Mouse (Mus musculus): ENCODE data around the gene Tbx10. TPM values are rescaled to one million over a fixed set of nuclear protein-coding genes. Genes with fewer than 3 reads are reported as not detected.

The Tbx10 gene
- not detected for polyA plus RNA-seq (2014; fragmentation: Illumina TruSeq; extraction: RNeasy Lipid Tissue Mini Kit (QIAGEN cat#74804); ENCODE audit: insufficient read depth, low read depth, low replicate concordance)

DNA sequence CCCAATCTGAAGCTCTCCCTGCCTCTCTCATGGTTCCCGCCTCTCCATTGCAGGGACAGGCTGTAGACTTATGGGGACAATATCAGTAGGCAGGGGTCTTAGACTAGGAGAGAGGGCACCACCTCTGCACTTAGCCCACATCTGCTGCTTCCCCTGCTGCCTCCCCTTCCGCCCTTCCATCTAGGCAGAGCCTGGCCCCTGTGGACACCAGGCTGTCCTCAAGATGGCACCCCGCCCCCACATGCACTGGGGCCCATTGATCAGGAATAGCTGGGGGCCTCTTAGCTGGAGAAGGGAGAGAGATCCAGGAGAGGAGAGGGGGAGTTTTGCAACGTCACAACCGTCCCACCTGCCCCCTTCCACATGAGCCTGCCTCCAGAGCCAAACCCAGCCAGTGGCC lies at the start of gene Tbx10:
Tbx10 (plus strand) TSS at position 337 of the 400 bp plus-strand sequence.

DNA sequence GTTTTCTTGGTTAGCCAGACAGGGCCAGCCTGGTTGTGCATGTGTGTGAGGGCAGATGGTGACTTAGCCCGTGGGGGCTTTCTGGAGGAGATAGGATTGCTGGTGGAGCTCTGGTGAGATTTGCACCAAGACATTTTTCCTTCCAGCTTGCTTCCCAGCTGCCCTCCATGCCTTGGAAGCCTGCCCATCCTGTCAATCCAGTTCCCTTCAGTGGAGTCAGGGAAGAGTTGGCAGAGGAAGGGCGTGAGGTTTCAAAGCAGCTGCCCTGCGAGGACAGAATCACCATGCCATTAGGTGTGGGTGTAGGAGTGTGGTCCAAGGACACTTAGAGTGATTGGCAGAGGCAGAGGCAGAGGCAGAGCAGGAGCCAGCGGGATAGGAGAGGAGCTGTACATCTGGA lies 34.1 kb upstream of the Tbx10 start, which contains the start of gene Aldh3b3:
Aldh3b3 (plus strand) TSS at position 176 of the 400 bp plus-strand sequence.

DNA sequence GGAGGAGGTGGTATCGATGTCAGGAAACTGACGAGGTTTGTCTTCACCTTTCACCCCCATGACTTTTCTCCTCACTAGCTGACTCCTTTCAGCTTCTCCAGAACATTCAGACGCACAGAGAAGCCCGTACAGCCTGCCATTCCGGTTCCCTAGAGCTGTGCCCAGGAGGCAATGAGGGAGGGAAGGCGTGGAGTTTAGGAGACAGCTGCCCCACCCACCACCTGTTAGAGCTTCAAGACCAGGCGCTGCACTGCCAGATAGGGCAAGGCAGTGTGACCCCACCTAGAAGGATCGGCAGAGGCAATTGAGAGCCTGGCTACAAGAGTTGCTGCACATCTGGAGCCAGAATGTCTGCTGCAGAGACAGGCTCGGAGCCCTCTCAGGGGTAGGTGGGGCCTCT lies 20.3 kb upstream of the Tbx10 start, which contains the start of gene Aldh3b2:
Aldh3b2 (plus strand) TSS at position 100 of the 400 bp plus-strand sequence.

DNA sequence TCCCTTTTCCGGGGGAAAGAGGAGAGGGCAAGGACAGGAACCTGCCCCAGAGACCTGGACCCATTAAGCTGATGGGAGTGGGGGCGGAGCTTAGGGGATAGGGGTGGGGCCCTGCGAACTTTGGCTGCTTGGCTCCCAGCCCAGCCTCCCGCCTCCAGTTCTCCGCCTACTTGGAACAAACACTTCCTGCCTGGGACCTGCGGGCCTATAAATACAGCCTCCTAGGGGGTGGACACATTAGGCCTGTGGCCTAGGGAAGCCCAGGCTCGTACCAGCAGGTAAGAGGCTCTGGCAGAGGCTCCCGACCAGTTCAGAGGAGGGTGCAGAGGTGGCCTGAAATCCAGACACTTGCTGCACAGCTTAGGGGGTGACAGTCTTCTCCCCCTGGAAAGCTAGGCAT lies 6.2 kb upstream of the Tbx10 start, which contains the start of gene Acy3:
Acy3 (plus strand) TSS at position 237 of the 400 bp plus-strand sequence.

DNA sequence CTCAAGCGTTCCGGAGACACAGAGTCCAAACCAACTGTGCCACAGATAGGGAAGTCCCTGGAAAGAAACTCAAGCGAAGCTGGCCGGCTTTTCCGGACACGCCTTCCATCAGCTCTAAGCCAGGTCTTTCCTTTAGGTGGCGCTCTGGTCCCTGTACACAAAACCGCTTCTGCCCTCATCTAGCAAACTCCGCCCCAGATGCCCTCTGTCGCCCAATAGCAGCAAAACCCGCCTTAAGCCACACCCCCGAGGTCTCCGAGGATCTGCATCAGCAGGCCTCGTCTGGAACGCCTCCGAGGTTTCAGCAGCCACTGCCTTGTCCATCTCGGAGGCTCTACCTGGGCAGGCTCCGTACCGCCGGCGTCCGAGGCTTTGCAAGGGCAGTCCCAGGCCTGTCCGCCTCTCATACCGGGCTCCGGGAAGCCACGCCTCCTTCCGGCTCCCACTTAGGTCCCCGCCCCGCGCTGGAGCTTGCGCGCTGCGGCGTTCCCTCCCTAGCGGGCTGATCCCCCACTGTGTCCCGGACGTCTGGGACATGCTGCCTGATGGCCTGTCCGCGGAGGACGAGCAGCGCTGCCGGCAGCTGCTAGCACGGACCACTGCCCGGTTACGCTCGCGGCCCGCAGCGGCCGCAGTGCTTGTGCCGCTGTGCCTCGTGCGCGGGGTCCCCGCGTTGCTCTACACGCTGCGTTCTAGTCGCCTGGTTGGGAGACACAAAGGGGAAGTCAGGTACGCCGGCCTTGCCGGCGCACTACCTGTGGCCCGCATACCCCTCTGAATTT lies 7.8 kb downstream of the Tbx10 start, which contains the start of the genes Nudt8 and Gm49405:
Nudt8 (plus strand) TSS at position 462 of the 782 bp plus-strand sequence.
Gm49405 (plus strand) TSS at position 508 of the 782 bp plus-strand sequence.

DNA sequence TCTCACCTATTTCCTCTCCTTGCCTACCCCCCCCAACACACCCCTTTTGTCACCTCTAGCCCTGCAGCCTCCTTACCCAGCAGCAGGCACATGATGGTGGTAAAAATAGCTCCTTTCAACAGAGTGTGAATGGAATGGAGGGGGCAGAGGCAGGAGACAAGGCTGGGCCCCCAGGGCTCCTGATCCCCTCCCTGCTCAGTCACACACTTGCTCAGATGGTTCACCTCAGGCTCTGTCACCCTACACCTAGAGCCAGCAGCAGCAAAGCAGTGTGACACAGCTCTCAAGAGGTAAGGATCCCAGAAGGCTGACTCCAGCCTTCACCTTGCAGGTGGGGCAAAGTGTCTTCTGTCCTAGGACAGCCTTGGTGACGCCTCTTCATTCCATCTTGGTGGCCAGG lies 10.6 kb downstream of the Tbx10 start, which contains the start of gene Doc2g:
Doc2g (plus strand) TSS at position 202 of the 400 bp plus-strand sequence.

DNA sequence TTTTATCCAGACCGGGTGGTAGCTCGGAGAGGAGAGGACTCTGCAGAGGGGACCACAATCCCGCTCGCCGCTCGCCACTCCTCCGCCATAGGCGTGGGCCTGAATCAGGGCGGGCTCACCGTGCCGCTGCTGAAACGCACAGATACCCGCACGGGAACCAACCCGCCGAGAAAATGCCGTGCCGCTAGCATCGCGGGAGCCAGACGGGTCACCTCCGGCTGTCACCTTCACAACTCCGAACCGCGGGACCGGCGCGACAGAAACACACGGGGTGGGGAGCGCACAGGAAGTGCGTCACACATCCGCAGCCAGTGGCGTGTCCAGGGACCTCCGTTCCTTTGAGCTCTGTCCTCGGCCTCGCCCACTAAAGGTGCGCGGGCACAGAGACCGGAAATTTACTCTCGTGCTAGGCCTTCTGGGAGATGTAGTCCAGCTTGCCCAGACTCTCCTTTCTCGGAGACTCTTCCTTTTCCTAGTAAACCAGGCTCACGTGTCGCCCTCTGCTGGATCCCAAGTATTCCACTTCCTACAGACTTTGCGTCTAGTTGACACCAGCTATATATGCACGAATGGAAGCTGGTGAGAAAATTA lies 20.0 kb downstream of the Tbx10 start, which contains the start of gene Ndufv1:
Ndufv1 (minus strand) TSS at position 375 of the 591 bp plus-strand sequence.

DNA sequence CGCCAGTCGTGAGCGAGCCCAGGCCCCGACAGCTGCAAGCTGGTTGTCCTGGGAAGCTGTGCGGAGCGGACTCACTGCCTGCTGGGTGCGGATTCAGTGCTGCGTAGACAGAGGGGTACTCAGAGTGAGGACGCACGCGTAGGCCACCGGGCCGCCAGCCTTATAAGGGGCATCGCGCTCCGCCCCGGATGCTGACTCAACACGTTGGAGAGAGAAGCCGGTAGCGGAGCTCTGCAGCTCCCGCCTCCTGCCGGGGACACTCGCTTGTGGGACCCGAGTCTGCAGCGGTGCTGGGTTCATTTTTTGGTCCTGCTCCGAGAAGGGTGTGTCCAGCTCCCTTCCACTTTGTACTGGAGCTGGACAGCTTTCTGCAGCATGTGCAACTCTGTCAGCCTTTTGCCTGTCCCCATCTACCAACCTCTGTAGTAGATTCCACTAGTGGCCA lies 45.3 kb downstream of the Tbx10 start, which contains the start of gene Gstp1:
Gstp1 (minus strand) TSS at position 198 of the 445 bp plus-strand sequence.

DNA sequence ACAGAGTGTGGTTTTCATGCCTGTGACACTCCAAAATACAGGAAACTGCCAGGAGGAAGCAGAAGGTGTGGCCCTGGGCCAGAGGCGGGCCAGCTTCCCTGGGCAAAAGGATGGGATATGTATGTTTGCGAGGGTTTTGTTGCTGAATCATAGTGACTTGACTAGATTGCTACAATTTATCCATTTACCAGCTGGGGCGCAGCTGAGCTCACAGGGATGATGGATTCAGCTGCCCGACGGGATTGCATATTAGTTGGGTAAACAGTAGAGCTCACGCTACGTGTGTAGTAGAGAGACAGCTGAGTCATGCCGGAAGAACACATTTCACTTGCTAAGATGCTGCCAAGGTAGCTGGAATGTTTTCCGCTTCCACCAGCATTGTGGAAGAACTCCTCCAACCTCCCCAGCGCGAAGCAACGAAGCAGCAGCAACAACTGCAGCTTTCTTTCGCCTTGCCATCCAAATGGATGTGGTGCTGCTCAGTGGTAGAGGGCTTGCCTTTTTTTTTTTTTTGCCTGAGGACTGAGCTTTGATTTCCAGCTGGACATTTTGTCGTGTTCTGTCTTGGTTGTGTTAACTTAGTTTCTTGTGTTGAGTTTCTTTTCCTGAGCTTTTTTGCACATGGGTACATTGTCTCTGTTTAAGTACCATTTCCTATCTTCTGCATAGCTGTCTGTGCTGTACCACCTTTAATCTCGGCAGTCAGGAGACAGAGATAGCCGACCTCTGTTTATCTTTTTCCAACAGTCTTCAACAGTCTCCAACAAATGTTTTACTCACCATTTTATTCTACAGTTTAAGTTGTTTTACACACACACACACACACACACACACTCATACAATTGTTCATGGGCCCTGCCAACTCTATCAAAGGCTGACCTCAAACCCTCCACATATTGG lies 53.7 kb downstream of the Tbx10 start, which contains the start of gene Gstp2:
Gstp2 (minus strand) TSS at position 58 of the 900 bp plus-strand sequence.

Other genes with a start within 250 kb of the Tbx10 start
- gene Kmt5b, start 225.3 kb upstream of the Tbx10 start, polyA plus RNA-seq (2014; fragmentation: Illumina TruSeq; extraction: RNeasy Lipid Tissue Mini Kit (QIAGEN cat#74804); ENCODE audit: insufficient read depth, low read depth, low replicate concordance) = 13.1 TPM
- gene Chka, start 141.0 kb upstream of the Tbx10 start, polyA plus RNA-seq (2014; fragmentation: Illumina TruSeq; extraction: RNeasy Lipid Tissue Mini Kit (QIAGEN cat#74804); ENCODE audit: insufficient read depth, low read depth, low replicate concordance) = 34.0 TPM
- 35.0 TPM for gene Tcirg1, start 85.6 kb upstream of the Tbx10 start, polyA plus RNA-seq (2014; fragmentation: Illumina TruSeq; extraction: RNeasy Lipid Tissue Mini Kit (QIAGEN cat#74804); ENCODE audit: insufficient read depth, low read depth, low replicate concordance)
- 140 TPM for gene Ndufs8, start 80.0 kb upstream of the Tbx10 start, polyA plus RNA-seq (2014; fragmentation: Illumina TruSeq; extraction: RNeasy Lipid Tissue Mini Kit (QIAGEN cat#74804); ENCODE audit: insufficient read depth, low read depth, low replicate concordance)
- 53.6 TPM for gene Aldh3b1, start 62.9 kb upstream of the Tbx10 start, polyA plus RNA-seq (2014; fragmentation: Illumina TruSeq; extraction: RNeasy Lipid Tissue Mini Kit (QIAGEN cat#74804); ENCODE audit: insufficient read depth, low read depth, low replicate concordance)
- 56.9 TPM for gene Unc93b1, start 57.6 kb upstream of the Tbx10 start, polyA plus RNA-seq (2014; fragmentation: Illumina TruSeq; extraction: RNeasy Lipid Tissue Mini Kit (QIAGEN cat#74804); ENCODE audit: insufficient read depth, low read depth, low replicate concordance)
- 0.20 TPM for gene Aldh3b3, start 34.1 kb upstream of the Tbx10 start, polyA plus RNA-seq (2014; fragmentation: Illumina TruSeq; extraction: RNeasy Lipid Tissue Mini Kit (QIAGEN cat#74804); ENCODE audit: insufficient read depth, low read depth, low replicate concordance)
- gene Aldh3b2, start 20.4 kb upstream of the Tbx10 start, polyA plus RNA-seq (2014; fragmentation: Illumina TruSeq; extraction: RNeasy Lipid Tissue Mini Kit (QIAGEN cat#74804); ENCODE audit: insufficient read depth, low read depth, low replicate concordance) = 0.83 TPM
- 10.1 TPM for gene Acy3, start 6.2 kb upstream of the Tbx10 start, polyA plus RNA-seq (2014; fragmentation: Illumina TruSeq; extraction: RNeasy Lipid Tissue Mini Kit (QIAGEN cat#74804); ENCODE audit: insufficient read depth, low read depth, low replicate concordance)
- 19.1 TPM for gene Nudt8, start 7.8 kb downstream of the Tbx10 start, polyA plus RNA-seq (2014; fragmentation: Illumina TruSeq; extraction: RNeasy Lipid Tissue Mini Kit (QIAGEN cat#74804); ENCODE audit: insufficient read depth, low read depth, low replicate concordance)
- gene Gm49405, start 7.9 kb downstream of the Tbx10 start, polyA plus RNA-seq (2014; fragmentation: Illumina TruSeq; extraction: RNeasy Lipid Tissue Mini Kit (QIAGEN cat#74804); ENCODE audit: insufficient read depth, low read depth, low replicate concordance) = 0.23 TPM
- 4.9 TPM for gene Doc2g, start 10.6 kb downstream of the Tbx10 start, polyA plus RNA-seq (2014; fragmentation: Illumina TruSeq; extraction: RNeasy Lipid Tissue Mini Kit (QIAGEN cat#74804); ENCODE audit: insufficient read depth, low read depth, low replicate concordance)
- 85.5 TPM for gene Ndufv1, start 20.1 kb downstream of the Tbx10 start, polyA plus RNA-seq (2014; fragmentation: Illumina TruSeq; extraction: RNeasy Lipid Tissue Mini Kit (QIAGEN cat#74804); ENCODE audit: insufficient read depth, low read depth, low replicate concordance)
- gene Gstp1, start 45.2 kb downstream of the Tbx10 start, polyA plus RNA-seq (2014; fragmentation: Illumina TruSeq; extraction: RNeasy Lipid Tissue Mini Kit (QIAGEN cat#74804); ENCODE audit: insufficient read depth, low read depth, low replicate concordance) = 401 TPM
- gene Gstp2, start 53.3 kb downstream of the Tbx10 start, polyA plus RNA-seq (2014; fragmentation: Illumina TruSeq; extraction: RNeasy Lipid Tissue Mini Kit (QIAGEN cat#74804); ENCODE audit: insufficient read depth, low read depth, low replicate concordance) = 28.2 TPM
- 10.6 TPM for gene Gstp3, start 66.8 kb downstream of the Tbx10 start, polyA plus RNA-seq (2014; fragmentation: Illumina TruSeq; extraction: RNeasy Lipid Tissue Mini Kit (QIAGEN cat#74804); ENCODE audit: insufficient read depth, low read depth, low replicate concordance)
- 0.93 TPM for gene Cabp2, start 88.8 kb downstream of the Tbx10 start, polyA plus RNA-seq (2014; fragmentation: Illumina TruSeq; extraction: RNeasy Lipid Tissue Mini Kit (QIAGEN cat#74804); ENCODE audit: insufficient read depth, low read depth, low replicate concordance)
- 128 TPM for gene Cdk2ap2, start 104.4 kb downstream of the Tbx10 start, polyA plus RNA-seq (2014; fragmentation: Illumina TruSeq; extraction: RNeasy Lipid Tissue Mini Kit (QIAGEN cat#74804); ENCODE audit: insufficient read depth, low read depth, low replicate concordance)
- gene Pitpnm1, start 107.2 kb downstream of the Tbx10 start, polyA plus RNA-seq (2014; fragmentation: Illumina TruSeq; extraction: RNeasy Lipid Tissue Mini Kit (QIAGEN cat#74804); ENCODE audit: insufficient read depth, low read depth, low replicate concordance) = 24.1 TPM
- gene Aip, start 133.1 kb downstream of the Tbx10 start, polyA plus RNA-seq (2014; fragmentation: Illumina TruSeq; extraction: RNeasy Lipid Tissue Mini Kit (QIAGEN cat#74804); ENCODE audit: insufficient read depth, low read depth, low replicate concordance) = 110 TPM
- gene Gpr152, start 147.0 kb downstream of the Tbx10 start, polyA plus RNA-seq (2014; fragmentation: Illumina TruSeq; extraction: RNeasy Lipid Tissue Mini Kit (QIAGEN cat#74804); ENCODE audit: insufficient read depth, low read depth, low replicate concordance) = not detected
- gene Cabp4, start 151.3 kb downstream of the Tbx10 start, polyA plus RNA-seq (2014; fragmentation: Illumina TruSeq; extraction: RNeasy Lipid Tissue Mini Kit (QIAGEN cat#74804); ENCODE audit: insufficient read depth, low read depth, low replicate concordance) = not detected
- gene Coro1b, start 155.9 kb downstream of the Tbx10 start, polyA plus RNA-seq (2014; fragmentation: Illumina TruSeq; extraction: RNeasy Lipid Tissue Mini Kit (QIAGEN cat#74804); ENCODE audit: insufficient read depth, low read depth, low replicate concordance) = 121 TPM
- gene Ptprcap, start 160.9 kb downstream of the Tbx10 start, polyA plus RNA-seq (2014; fragmentation: Illumina TruSeq; extraction: RNeasy Lipid Tissue Mini Kit (QIAGEN cat#74804); ENCODE audit: insufficient read depth, low read depth, low replicate concordance) = 41.4 TPM
- gene Rps6kb2, start 170.6 kb downstream of the Tbx10 start, polyA plus RNA-seq (2014; fragmentation: Illumina TruSeq; extraction: RNeasy Lipid Tissue Mini Kit (QIAGEN cat#74804); ENCODE audit: insufficient read depth, low read depth, low replicate concordance) = 19.1 TPM
- 2.5 TPM for gene Carns1, start 182.7 kb downstream of the Tbx10 start, polyA plus RNA-seq (2014; fragmentation: Illumina TruSeq; extraction: RNeasy Lipid Tissue Mini Kit (QIAGEN cat#74804); ENCODE audit: insufficient read depth, low read depth, low replicate concordance)
- gene Tbc1d10c, start 198.5 kb downstream of the Tbx10 start, polyA plus RNA-seq (2014; fragmentation: Illumina TruSeq; extraction: RNeasy Lipid Tissue Mini Kit (QIAGEN cat#74804); ENCODE audit: insufficient read depth, low read depth, low replicate concordance) = 22.1 TPM
- gene Ppp1ca, start 199.3 kb downstream of the Tbx10 start, polyA plus RNA-seq (2014; fragmentation: Illumina TruSeq; extraction: RNeasy Lipid Tissue Mini Kit (QIAGEN cat#74804); ENCODE audit: insufficient read depth, low read depth, low replicate concordance) = 290 TPM
- gene Rad9a, start 208.9 kb downstream of the Tbx10 start, polyA plus RNA-seq (2014; fragmentation: Illumina TruSeq; extraction: RNeasy Lipid Tissue Mini Kit (QIAGEN cat#74804); ENCODE audit: insufficient read depth, low read depth, low replicate concordance) = 12.4 TPM
- gene Clcf1, start 221.5 kb downstream of the Tbx10 start, polyA plus RNA-seq (2014; fragmentation: Illumina TruSeq; extraction: RNeasy Lipid Tissue Mini Kit (QIAGEN cat#74804); ENCODE audit: insufficient read depth, low read depth, low replicate concordance) = 7.9 TPM
- not detected for gene AC109138.7, start 221.6 kb downstream of the Tbx10 start, polyA plus RNA-seq (2014; fragmentation: Illumina TruSeq; extraction: RNeasy Lipid Tissue Mini Kit (QIAGEN cat#74804); ENCODE audit: insufficient read depth, low read depth, low replicate concordance)
- gene Pold4, start 239.1 kb downstream of the Tbx10 start, polyA plus RNA-seq (2014; fragmentation: Illumina TruSeq; extraction: RNeasy Lipid Tissue Mini Kit (QIAGEN cat#74804); ENCODE audit: insufficient read depth, low read depth, low replicate concordance) = 52.0 TPM

Data from lung, adult 10 weeks (tissue).